Mouse (Mus musculus) hindbrain, embryonic 11.5 days (tissue): ENCODE results near the gene Rela. TPM values are rescaled to one million over a fixed set of nuclear protein-coding genes. Genes with fewer than 3 reads are reported as not detected.
"Not testable (repeated sequence)": the region's sequence is repeated elsewhere in the genome, so short reads cannot be mapped to it uniquely, and the experiment has no call there.

Experiments
- ATAC-seq: fragments of 200-750 bp; cut with Nextera tagmentation; 2 replicates; pipeline ENCODE4 v1.8.0; 2017; ENCODE audit warnings: mild to moderate bottlenecking, moderate TSS enrichment, moderate library complexity; ENCODE audit not compliant: low FRiP score
- DNase-seq: peaks from one replicate; pipeline ENCODE4 v3.0.0-alpha.2; 2015; ENCODE audit warnings: low spot score
- H3K27ac ChIP-seq: fragments of 300-500 bp; sonication (generic); 2 replicates; pipeline ENCODE4 v1.5.1; 2014; ENCODE audit warnings: mild to moderate bottlenecking, low read depth, low read length
- H3K27me3 ChIP-seq: fragments of 300-500 bp; sonication (generic); 2 replicates; pipeline ENCODE4 v1.6.1; 2014; ENCODE audit warnings: mild to moderate bottlenecking, low read length, moderate library complexity, mixed read lengths; ENCODE audit not compliant: control insufficient read depth, insufficient read depth
- H3K36me3 ChIP-seq: fragments of 300-500 bp; sonication (generic); 2 replicates; pipeline ENCODE4 v1.6.1; 2014; ENCODE audit warnings: mild to moderate bottlenecking, low read length, moderate library complexity, mixed read lengths; ENCODE audit not compliant: control insufficient read depth, insufficient read depth
- H3K4me1 ChIP-seq: fragments of 300-500 bp; sonication (generic); replicated peaks from 2 replicates; pipeline ENCODE4 v1.6.1; 2014; ENCODE audit warnings: low read length, mixed read lengths; ENCODE audit not compliant: control insufficient read depth, insufficient read depth
- H3K4me2 ChIP-seq: fragments of 300-500 bp; sonication (generic); replicated peaks from 2 replicates; pipeline ENCODE4 v1.6.1; 2014; ENCODE audit warnings: mild to moderate bottlenecking, low read depth, low read length
- H3K4me3 ChIP-seq: fragments of 300-500 bp; sonication (generic); 2 replicates; pipeline ENCODE4 v1.5.1; 2014; ENCODE audit warnings: low read depth, low read length
- H3K9ac ChIP-seq: fragments of 300-500 bp; sonication (generic); 2 replicates; pipeline ENCODE4 v1.6.1; 2014; ENCODE audit warnings: low read depth, low read length
- H3K9me3 ChIP-seq: fragments of 300-500 bp; sonication (generic); 2 replicates; pipeline ENCODE4 v1.6.1; 2016; ENCODE audit warnings: low read length; ENCODE audit not compliant: control insufficient read depth
- whole genome bisulfite sequencing: fragments of 180-500 bp; shearing (Covaris S2); extraction: QIAGEN DNeasy Blood & Tissue Kit; methylation state at CpG from one replicate; pipeline ENCODE4 v1.1.7; 2014; 5-methylcytosine and 5-hydroxymethylcytosine counted together
- polyA plus RNA-seq: library from polyadenylated mRNA; unstranded; fragments of >200 nt; fragmentation: Nextera tagmentation; extraction: Ambion mirVana; gene quantifications from 2 replicates; pipeline ENCODE4 v1.2.1, GENCODE M21; 2014

Rela gene
- polyA plus RNA-seq, 1 experiment from 2014 or later = 27.2 TPM

DNA sequence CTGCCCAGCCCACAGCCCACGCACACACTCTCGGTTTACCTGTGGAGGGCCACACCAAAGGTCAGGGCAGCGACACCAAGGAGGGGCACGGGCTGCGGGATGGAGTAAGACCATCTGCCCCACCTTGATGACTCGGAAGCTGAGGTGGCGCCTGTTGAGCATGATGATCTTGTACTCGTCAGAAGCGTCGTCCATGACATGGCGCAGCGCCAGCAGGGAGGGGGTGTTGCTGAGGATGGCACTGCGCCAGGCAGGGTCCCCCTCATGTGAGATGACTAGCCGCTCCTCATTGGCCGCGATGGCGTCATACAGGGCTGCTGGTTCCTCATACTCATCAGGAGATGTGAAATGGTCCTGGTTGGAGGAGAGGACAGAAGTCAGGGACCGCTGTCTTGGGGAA lies 29.1 kb downstream of the Rela start:
- no peaks in the 10 kb centered on the region for H3K27me3 ChIP-seq
- DNase-seq = no peak
- H3K4me3 ChIP-seq = no peak overlapping the region
- no peak overlapping the region for H3K9ac ChIP-seq
- H3K27ac ChIP-seq = no peak overlapping the region
- peaks cover 10% of the 10 kb centered on the region; the same call in 1 of the 2 replicates for H3K4me1 ChIP-seq
- no peaks in the 10 kb centered on the region for H3K9me3 ChIP-seq
- H3K36me3 ChIP-seq = 0 out of 2 replicates have a peak, but pooled peaks cover 5% of the 10 kb centered on the region
- no peak for ATAC-seq
- WGBS = 94% methylated on average over 18 of the region's 18 CpGs
- H3K4me2 ChIP-seq = no peak overlapping the region

DNA sequence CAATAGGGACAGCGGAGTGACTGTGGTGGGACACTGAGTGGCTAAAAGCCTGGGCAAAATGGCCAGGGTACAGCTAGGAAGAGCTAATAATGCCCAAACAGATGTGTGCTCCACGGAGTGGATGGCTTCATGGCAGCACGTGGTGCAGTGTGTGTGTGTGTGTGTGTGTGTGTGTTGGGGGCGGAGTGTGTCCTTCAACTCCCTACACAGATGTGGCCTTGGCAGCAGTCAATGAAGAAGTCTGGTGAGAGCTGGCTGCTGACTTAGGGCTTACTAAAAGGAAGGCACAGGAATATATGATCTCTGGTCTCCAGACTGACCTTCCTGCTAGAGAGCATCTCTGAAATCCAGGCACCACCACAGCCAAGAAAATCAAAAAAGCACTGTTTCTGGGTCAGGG lies 31.1 kb downstream of the Rela start:
- ATAC-seq (no peak), DNase-seq (no peak)
- no peak overlapping the region for H3K9ac ChIP-seq
- no peak overlapping the region for H3K4me3 ChIP-seq
- H3K36me3 ChIP-seq = 0 out of 2 replicates have a peak, but pooled peaks cover 15% of the 10 kb centered on the region
- H3K27me3 ChIP-seq = no peaks in the 10 kb centered on the region
- no peaks in the 10 kb centered on the region for H3K9me3 ChIP-seq
- no peak overlapping the region for H3K27ac ChIP-seq
- H3K4me1 ChIP-seq = peaks cover 4% of the 10 kb centered on the region; the same call in 1 of the 2 replicates
- no peak overlapping the region for H3K4me2 ChIP-seq
- 86% methylated on average over 4 of the region's 4 CpGs for WGBS

DNA sequence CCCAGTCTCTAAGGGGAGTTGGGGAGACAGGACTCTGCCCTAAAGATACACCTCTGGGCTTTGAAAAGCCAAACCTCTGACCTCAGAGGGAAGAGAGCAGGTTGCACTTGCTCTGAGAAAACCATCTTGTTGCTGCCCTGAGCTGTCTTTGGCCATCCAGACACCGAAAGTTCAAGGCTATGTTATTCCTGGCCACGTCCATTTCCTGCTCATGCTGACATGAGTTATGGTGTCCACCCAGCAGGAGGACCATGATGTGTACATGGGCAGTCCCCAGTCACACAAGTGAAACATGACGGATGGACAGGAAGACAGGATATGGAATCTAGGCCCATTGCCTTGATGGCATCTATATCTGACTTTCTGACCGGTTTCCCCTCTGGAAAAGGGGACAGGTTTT lies 43.1 kb downstream of the Rela start:
- no peaks in the 10 kb centered on the region for H3K4me1 ChIP-seq
- no peak overlapping the region for H3K27ac ChIP-seq
- H3K9me3 ChIP-seq = no peaks in the 10 kb centered on the region
- no peak overlapping the region for H3K9ac ChIP-seq
- ATAC-seq (no peak), DNase-seq (no peak)
- 90% methylated on average over 4 of the region's 4 CpGs for WGBS
- H3K4me2 ChIP-seq = no peak overlapping the region
- no peaks in the 10 kb centered on the region for H3K27me3 ChIP-seq
- H3K36me3 ChIP-seq = peaks cover 28% of the 10 kb centered on the region
- H3K4me3 ChIP-seq = no peak overlapping the region

DNA sequence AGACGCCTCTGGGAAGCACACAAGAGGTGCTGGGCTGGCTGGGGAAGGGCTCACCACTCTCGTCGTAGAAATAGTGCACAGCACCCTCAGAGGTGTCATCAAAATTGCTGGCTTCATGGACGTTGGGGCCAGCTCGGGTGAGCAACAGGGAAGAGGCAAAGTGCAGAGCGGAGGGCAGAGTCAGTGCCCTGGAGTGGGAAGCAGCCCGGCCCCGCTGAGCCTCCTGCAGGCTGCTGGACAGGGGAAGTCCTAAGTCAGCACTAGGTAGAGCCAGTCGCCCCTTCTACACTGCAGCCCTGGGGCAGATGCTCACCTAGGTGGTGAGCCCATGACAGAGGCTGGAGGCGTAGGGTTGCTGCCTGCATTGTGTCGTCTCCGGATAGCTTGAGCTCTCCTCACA lies 47.0 kb downstream of the Rela start:
- WGBS = 96% methylated on average over 12 of the region's 12 CpGs
- ATAC-seq (no peak), DNase-seq (no peak)
- no peak overlapping the region for H3K9ac ChIP-seq
- no peak overlapping the region for H3K27ac ChIP-seq
- H3K4me1 ChIP-seq = 0 out of 2 replicates have a peak, but pooled peaks cover 3% of the 10 kb centered on the region
- H3K27me3 ChIP-seq = no peaks in the 10 kb centered on the region
- no peak overlapping the region for H3K4me2 ChIP-seq
- H3K9me3 ChIP-seq = no peaks in the 10 kb centered on the region
- H3K4me3 ChIP-seq = no peak overlapping the region
- H3K36me3 ChIP-seq = peaks cover 22% of the 10 kb centered on the region

DNA sequence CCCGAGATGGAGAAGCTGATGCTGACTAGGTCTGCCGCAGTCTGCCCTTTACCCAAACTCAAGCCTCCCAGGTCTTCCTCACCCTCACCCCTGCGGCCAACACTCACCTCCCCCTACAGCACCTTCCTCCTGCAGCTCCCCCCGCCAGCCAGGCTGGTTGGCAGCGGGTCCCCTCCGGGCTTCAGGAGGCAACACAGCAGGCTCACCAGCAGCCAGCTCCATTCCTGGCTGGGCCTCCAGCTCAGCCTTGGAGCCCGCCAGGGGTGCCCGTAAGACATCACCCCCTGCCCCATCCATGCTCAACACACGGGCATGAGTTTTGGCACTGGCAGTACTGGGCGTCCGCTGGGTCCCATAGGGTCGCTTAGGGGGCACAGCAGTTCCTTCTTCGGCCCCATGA lies 47.7 kb downstream of the Rela start:
- no peak overlapping the region for H3K27ac ChIP-seq
- no peaks in the 10 kb centered on the region for H3K27me3 ChIP-seq
- no peak overlapping the region for H3K4me3 ChIP-seq
- H3K36me3 ChIP-seq = peaks cover 18% of the 10 kb centered on the region
- H3K4me1 ChIP-seq = peaks cover 3% of the 10 kb centered on the region; the same call in 1 of the 2 replicates
- WGBS = 90% methylated on average over 13 of the region's 13 CpGs
- no peak overlapping the region for H3K4me2 ChIP-seq
- no peaks in the 10 kb centered on the region for H3K9me3 ChIP-seq
- DNase-seq (no peak), ATAC-seq (no peak)
- H3K9ac ChIP-seq = no peak overlapping the region

DNA sequence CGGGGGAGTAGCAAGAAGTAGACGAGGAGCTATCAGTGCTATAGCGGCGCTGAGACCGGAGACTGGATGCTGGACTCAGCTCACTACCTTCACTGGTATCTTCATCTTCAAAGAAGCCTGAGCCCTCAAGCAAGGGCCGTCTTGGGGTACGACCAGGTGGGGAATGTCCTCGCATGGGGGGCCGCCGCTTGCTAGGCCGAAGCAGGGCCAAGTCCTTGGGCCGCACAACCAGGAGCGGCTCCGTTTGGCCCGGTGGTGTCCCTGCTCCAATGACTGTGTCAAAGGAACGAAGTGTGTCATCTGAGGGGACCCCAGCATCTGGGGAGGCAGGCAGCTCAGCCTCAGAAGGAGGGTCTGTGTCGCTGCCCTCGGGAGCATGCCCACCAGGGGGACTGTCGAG lies 48.1 kb downstream of the Rela start:
- H3K4me3 ChIP-seq = no peak overlapping the region
- H3K36me3 ChIP-seq = peaks cover 14% of the 10 kb centered on the region
- no peak overlapping the region for H3K9ac ChIP-seq
- no peak for DNase-seq
- no peaks in the 10 kb centered on the region for H3K27me3 ChIP-seq
- WGBS = 95% methylated on average over 17 of the region's 19 CpGs
- no peak overlapping the region for H3K27ac ChIP-seq
- no peaks in the 10 kb centered on the region for H3K9me3 ChIP-seq
- H3K4me2 ChIP-seq = no peak overlapping the region
- ATAC-seq = no peak
- peaks cover 5% of the 10 kb centered on the region; the same call in 1 of the 2 replicates for H3K4me1 ChIP-seq

DNA sequence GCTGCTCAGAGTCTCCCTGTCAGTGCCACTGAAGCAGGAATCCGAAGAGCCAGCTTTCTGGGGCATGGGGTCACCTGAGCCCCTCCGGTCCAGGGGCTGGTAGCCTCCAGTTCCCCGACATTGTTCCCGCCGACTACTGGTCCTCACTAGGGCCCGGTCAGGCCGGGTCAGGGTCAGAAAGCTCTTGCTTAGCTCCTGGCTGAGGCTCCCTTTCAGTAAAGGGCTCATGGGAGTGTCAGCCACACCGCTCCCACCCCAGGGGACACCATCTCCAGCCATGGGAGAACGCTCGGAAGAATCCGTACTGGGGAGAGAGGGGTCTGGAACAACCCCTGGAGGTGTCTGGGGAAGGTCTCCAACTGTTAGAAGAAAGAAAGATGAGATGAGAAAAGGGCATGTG lies 48.6 kb downstream of the Rela start:
- H3K4me3 ChIP-seq = 0 out of 2 replicates have a peak overlapping the region, but pooled peaks have one; percentile 4
- H3K27ac ChIP-seq = no peak overlapping the region
- H3K27me3 ChIP-seq = no peaks in the 10 kb centered on the region
- ATAC-seq (no peak), DNase-seq (no peak)
- H3K4me1 ChIP-seq = peaks cover 6% of the 10 kb centered on the region; the same call in 1 of the 2 replicates
- peaks cover 14% of the 10 kb centered on the region for H3K36me3 ChIP-seq
- 94% methylated on average over 11 of the region's 11 CpGs for WGBS
- no peaks in the 10 kb centered on the region for H3K9me3 ChIP-seq
- no peak overlapping the region for H3K9ac ChIP-seq
- no peak overlapping the region for H3K4me2 ChIP-seq

DNA sequence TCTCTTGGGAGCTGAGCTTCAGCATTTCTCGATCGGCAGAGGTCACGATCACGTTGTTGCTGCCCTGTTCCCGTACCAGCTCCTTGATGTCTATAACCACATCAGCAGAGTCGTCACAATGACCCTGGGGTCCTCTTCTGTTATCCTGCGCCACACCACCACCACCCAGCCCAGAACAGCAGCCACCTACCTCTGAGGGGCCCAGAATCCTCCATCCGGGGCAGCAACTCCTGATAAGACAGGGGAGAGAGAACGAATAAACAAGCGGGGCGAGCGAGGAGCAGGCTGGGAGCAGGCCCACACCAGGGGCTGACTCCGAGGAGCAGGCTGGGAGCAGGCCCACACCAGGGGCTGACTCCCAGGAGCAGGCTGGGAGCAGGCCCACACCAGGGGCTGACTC lies 49.2 kb downstream of the Rela start:
- Histone ChIP-seq H3K4me3 (no peak overlapping the region), H3K27ac (no peak overlapping the region), H3K27me3 (no peaks in the 10 kb centered on the region), H3K9me3 (no peaks in the 10 kb centered on the region), H3K9ac (no peak overlapping the region), H3K4me2 (no peak overlapping the region), H3K4me1 (peaks cover 7% of the 10 kb centered on the region; the same call in 1 of the 2 replicates), H3K36me3 (peaks cover 14% of the 10 kb centered on the region)
- DNase-seq = no peak
- 89% methylated on average over 12 of the region's 13 CpGs for WGBS
- ATAC-seq = no peak

DNA sequence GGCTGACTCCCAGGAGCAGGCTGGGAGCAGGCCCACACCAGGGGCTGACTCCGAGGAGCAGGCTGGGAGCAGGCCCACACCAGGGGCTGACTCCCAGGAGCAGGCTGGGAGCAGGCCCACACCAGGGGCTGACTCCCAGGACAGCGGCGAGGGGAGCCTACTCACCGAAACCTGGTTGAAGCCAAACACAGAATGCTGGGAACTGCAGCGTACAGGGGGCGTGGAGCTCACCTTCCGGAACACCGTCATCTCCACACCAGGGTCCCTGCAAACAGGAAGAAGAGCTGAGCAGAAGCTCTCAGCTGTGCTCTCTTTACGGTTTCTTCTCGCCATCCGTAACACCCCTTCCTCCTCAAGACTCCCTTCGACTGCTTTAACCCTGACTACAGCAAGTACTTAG lies 49.7 kb downstream of the Rela start:
- H3K9ac ChIP-seq, DNase-seq, ATAC-seq, H3K4me3 ChIP-seq, H3K27ac ChIP-seq, H3K27me3 ChIP-seq, H3K9me3 ChIP-seq: not testable (repeated sequence)
- Histone ChIP-seq H3K4me2 (peak overlapping the region; percentile 96; the same call in 1 of the 2 replicates), H3K36me3 (peaks cover 14% of the 10 kb centered on the region), H3K4me1 (peaks cover 11% of the 10 kb centered on the region; the same call in 1 of the 2 replicates)
- 97% methylated on average over 12 of the region's 12 CpGs for WGBS
